Mouse (Mus musculus) MEL (cell line): ENCODE measurements around the gene Med25.

ENCODE experiments used
- CHD2 ChIP-seq: IDR thresholded peaks from 2 replicates; pipeline ENCODE4 v1.6.1; 2011; ENCODE audit warnings: low read length, improper control_type of control experiment
- CTCF ChIP-seq, 3 experiments: IDR thresholded peaks in 2 of 3; conservative IDR thresholded peaks in 1 of 3; 2 replicates each; pipeline ENCODE4 v1.5.1; 2011 to 2012; ENCODE audit warnings: low read length in 3 of 3, low read depth in 2 of 3, mild to moderate bottlenecking in 2 of 3, improper control_type of control experiment in 1 of 3, inconsistent platforms in 1 of 3, mixed read lengths in 1 of 3, moderate library complexity in 1 of 3; ENCODE audit not compliant: control insufficient read depth in 1 of 3, insufficient read depth in 1 of 3, poor library complexity in 1 of 3, severe bottlenecking in 1 of 3
- GABPA ChIP-seq: IDR thresholded peaks from 2 replicates; pipeline ENCODE4 v1.6.1; 2012; ENCODE audit warnings: low read depth, mild to moderate bottlenecking, inconsistent platforms, low read length, improper control_type of control experiment, moderate library complexity
- HCFC1 ChIP-seq: IDR thresholded peaks from 2 replicates; pipeline ENCODE4 v1.6.1; 2012; ENCODE audit warnings: low read depth, mild to moderate bottlenecking, inconsistent platforms, low read length, improper control_type of control experiment, moderate library complexity

- TF ChIP-seq CTCF (IDR thresholded peaks at IDR 0.05 in 2 of 3, conservative IDR thresholded peaks at IDR 0.05 in 1 of 3; ENCODE audit: control insufficient read depth in 1 of 3, insufficient read depth in 1 of 3, low read depth in 2 of 3, low read length in 3 of 3, poor library complexity in 1 of 3, severe bottlenecking in 1 of 3) (no peak), GABPA (no peak), HCFC1 (no peak), CHD2 (no peak)
Measured at GRCm38 (mm10) chr7:44850789-44851624, 41.5 kb downstream of the Med25 start.
